Mouse (Mus musculus): ENCODE measurements around the gene Men1.
"Not testable (repeated sequence)": the region's sequence is repeated elsewhere in the genome, so short reads cannot be mapped to it uniquely, and the experiment has no call there.

The Men1 gene

DNA sequence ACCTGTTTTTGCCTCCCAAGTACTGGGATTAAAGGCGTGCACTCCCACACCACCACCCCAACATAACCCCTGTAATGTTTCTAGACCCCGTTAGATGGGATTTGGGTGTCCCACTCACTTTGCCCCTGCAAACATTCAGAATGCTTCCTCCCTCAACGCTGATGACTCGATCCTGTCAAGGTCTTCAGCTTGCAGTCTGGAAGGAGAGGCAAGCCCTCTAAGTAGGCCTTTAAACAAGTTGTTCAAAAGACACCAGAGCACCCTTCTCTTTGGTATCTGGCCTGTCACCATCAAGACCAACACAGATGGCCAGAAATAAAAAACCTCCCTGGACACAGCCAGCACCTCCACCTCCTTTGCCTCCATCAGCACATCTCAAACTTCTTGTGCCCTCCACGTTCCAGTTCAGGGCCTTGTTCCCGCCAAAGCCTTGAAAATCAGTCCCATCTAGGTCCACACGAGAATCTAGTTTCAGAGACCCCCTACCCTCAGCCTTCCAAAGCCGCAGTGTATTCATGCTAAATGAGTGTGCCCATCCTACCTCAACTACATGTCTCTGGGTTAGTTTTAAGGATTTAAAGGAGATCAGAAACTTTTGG is 29.2 kb upstream of the Men1 start:
- DNase-seq, result no peak

DNA sequence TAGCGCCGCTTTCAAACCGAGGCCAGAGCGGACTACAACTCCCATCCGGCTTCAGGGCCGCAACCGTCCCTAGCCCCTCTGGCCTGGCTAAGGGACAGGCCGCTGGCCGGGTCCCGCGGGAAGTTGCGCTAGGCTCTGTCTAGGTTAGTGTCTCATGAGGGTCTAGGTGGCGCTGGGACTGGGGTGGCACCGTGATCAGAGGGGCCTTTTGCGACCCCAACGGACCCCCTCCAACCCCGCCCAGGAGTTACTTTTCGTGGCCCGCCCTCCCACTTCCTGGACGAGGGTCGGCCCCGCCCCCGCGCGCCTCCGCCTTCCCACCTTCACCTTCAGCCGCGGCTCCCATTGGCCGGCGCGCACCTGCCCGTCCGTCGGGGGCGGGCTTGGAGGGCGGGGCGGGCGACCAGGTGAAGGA is 28.6 kb upstream of the Men1 start, which contains the start of gene Cdc42bpg:
Gene Cdc42bpg, plus strand, starts transcription at position 320 of the 415 bp plus-strand sequence.
- peak; percentile 88 to 94 for DNase-seq

DNA sequence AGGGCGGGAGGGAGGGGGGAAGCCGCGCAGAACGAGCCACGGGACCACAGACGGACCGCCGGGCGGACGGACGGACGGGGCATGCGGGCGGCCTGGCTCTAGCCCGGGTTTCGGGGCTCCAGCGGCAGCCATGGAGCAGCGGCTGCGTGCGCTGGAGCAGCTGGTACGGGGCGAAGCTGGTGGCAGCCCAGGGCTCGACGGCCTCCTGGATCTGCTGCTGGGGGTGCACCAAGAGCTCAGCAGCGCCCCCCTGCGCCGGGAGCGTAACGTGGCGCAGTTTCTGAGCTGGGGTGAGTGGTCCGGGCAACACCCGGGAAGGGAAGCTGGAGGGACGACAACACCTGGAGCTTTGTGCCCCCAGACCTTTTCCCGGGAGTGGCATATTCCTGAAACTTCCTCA is 28.2 kb upstream of the Men1 start:
- DNase-seq, result peak; percentile 73 to 83

- DNase-seq, result no peak
Measured at GRCm38 (mm10) chr19:6307733-6308531, 26.8 kb upstream of the Men1 start.

- DNase-seq, result peak; percentile 50 to 59
Measured at GRCm38 (mm10) chr19:6310181-6310580, 24.6 kb upstream of the Men1 start.

- DNase-seq, result not testable (repeated sequence)
Measured at GRCm38 (mm10) chr19:6311783-6312182, 23.0 kb upstream of the Men1 start.

DNA sequence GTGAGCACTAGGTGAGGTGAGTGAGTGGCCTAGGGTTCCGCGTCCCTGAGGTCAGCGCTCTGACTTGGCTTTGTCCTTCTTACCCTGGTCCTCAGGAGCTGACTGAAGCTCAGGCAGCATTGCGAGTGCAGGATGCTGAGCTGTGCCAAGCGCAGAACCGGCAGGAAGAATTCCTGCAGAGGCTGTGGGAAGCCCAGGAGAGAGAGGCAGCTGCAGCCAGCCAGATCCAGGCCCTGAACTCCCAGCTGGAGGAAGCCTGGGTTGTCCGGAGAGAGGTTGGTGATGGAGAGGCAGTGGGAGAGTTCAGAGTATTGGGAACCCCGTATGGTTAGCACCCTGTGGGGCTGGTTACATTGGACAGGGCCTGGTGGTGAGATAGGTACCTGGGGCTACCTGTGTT is 21.0 kb upstream of the Men1 start:
- DNase-seq, result no peak

DNA sequence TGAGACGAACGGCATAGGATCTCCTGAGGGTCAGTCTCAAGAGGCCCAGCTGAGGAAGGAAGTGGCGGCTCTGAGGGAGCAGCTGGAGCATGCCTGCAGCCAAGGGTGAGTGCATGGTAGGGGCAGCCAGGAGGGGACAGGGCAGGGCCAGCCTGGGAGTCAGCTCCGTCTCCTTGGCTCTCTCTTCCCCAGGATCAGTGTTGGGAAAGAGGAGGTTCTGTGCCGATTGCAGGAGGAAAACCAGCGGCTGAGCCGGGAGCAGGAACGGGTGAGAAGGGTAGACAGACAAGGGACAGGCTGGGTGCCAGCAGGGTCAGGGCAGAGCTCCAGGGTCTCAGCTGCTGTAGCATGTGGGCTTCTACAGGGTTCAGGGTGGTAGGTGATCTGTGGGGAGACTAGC is 20.3 kb upstream of the Men1 start:
- DNase-seq, result no peak

DNA sequence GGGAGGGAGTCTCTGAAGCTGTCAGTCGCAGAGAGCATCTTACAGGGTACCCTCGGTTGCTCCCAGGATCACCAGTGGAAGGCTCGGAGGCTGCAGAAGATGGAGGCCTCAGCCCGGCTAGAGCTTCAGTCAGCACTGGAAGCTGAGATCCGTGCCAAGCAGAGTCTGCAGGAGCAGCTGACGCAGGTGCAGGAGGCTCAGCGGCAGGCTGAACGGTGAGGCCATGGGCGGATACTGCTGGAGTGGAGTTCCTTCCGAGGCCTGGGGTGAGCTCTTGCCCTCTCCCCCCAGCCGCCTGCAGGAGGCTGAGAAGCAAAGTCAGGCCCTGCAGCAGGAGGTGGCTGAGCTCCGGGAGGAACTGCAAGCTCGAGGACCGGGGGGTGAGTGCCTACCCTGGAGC is 19.2 kb upstream of the Men1 start:
- DNase-seq, result peak; percentile 69 to 70

GRCm38 (mm10) chr19:6318145-6318544 is 16.6 kb upstream of the Men1 start:
- DNase-seq, result no peak

GRCm38 (mm10) chr19:6321358-6321757 is 13.4 kb upstream of the Men1 start:
- DNase-seq, result no peak

GRCm38 (mm10) chr19:6321786-6322621 is 12.8 kb upstream of the Men1 start:
- no peak for DNase-seq

GRCm38 (mm10) chr19:6324751-6325150 is 10.0 kb upstream of the Men1 start:
- DNase-seq, result no peak

DNA sequence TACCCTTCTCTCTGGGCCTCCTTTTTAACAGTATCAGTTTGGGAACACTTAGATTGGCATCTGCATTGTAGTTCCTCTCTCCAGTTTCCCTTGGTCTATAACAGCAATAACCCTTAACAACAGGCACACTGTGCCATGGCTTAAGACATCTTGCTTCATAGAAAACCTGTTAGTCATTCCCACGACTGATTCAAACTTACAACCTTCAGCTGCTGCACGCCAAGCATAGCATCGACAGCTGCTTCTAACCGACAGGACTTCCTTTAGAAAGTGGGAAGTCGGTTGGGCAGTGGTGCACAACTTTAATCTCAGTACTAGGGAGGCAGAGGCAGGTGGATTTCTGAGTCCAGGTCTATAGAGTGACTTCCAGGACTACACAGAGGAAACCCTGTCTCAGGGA is 3.6 kb upstream of the Men1 start:
- no peak for DNase-seq

GRCm38 (mm10) chr19:6331719-6332516 is 2.9 kb upstream of the Men1 start:
- peak; percentile 52 to 68 for DNase-seq

DNA sequence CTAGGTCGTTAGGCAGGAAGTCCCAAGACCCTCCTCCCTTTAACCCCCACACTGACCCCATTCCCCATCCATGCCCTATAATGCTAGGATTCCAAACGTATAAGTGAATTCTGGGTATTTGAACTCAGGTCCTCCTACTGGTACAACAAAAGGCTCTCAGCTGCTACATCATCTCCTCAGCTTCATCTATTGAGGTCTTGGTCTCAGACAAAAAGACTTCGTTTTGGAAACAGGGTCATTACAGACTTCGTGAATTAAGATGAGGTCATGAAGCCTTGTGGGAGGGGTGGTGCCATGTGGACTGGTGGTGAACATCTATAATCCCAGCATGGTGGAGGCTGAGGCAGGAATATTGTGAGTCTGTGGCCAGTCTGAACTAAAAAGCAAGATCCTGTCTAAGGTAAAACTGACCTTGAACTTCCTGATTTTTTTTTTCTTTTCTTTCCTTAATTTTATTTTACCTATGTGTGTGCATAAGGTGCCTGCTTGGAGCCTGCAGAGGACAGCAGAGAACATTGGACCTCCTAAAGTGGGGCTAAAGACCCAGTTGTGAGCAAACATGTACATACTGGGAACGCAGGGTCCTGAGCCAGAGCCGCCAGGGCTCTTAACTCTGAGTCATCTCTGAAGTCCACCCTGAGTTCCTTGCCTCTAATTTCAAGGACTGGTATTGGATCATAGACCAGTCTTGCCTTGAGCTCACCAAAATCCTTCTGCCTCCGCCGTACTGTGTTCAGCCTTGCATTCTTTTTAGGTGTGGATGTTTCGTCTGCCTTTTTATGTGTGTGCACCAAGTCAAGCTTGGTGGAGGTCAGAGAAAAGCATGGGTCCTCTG is 801 bp upstream of the Men1 start:
- DNase-seq, result no peak

DNA sequence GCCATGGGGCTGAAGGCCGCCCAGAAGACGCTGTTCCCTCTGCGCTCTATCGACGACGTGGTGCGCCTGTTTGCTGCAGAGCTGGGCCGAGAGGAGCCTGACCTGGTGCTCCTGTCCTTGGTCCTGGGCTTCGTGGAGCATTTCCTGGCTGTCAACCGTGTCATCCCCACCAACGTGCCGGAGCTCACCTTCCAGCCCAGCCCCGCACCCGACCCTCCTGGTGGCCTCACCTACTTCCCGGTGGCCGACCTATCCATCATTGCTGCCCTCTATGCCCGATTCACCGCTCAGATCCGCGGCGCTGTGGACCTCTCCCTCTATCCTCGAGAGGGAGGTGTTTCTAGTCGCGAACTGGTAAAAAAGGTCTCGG is 664 bp downstream of the Men1 start:
- DNase-seq, result peak in 1 of 2 experiments; percentile 37

DNA sequence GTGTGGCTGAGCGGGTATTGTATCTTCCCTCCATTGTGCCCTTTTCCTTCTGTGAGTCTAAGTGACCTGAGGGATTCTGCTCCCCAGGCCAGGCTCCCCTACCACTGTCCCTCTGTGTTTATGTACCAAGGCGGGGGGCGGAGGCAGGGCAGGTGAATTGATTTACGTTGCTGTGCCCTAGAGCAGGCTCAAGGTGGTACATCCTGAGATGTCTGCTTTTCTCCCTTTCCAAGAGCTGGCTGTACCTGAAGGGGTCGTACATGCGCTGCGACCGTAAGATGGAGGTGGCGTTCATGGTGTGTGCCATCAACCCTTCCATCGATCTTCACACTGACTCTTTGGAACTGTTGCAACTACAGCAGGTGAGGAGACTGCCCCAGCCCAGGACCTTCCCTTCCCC is 2.1 kb downstream of the Men1 start:
- no peak for DNase-seq

DNA sequence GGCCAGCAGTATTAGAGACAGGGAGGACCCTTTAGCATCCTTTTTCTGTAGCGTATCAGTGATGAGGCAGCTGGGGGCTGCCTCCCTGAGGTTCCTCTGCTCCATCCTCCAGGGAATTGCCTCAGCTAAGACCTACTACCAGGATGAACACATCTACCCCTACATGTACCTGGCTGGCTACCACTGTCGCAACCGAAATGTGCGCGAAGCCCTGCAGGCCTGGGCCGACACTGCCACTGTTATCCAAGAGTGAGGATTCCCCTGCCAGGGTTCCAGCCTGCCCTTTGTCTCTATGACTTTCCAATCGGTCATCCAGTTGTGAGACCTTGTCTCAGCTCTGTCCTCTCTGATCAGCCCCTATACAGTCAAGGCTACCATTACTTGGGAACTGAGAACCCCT is 3.4 kb downstream of the Men1 start:
- DNase-seq, result no peak

GRCm38 (mm10) chr19:6338716-6339115 is 3.9 kb downstream of the Men1 start:
- DNase-seq, result no peak

DNA sequence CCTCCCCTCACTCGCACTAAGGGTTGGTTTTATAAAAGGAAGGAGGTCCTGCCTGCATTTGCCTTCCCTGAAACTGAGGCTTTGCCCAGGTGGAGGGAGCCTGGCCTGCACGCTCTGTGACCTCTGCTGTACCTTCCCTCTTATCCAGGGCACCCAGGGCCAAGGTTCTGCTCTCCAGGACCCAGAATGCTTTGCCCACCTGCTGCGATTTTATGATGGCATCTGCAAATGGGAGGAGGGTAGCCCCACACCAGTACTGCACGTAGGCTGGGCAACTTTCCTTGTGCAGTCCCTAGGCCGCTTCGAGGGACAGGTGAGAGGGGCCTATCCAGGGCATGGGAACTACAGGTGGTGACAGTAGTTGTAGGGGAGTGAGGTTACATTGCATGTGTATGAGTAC is 4.4 kb downstream of the Men1 start:
- no peak for DNase-seq

Data from cerebellum, postnatal 36 days (tissue).